In the genomic region with DNA sequence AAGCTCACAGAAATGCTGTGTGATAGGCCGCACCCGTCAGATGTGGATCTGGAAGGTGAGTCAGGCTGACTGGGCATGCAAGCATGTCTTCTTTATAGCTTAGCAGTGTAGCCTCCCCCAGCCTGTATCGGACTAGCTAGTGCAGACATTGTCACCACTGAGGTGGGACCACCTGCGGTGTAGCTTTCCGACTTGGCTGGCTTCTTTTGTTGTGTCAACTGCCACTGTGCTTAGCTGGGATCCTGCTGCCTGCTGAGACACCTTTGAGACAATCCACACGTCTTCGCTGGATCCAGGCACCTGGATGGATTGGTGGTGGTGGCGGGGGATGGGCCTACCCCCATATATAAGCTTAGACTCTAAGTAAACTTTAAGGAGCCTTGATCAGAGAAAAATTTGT, we compare ENCODE assay signal across 15 mouse cellular contexts.
"Had no signal": no experiment of that assay in that cellular context is flagged by ENCODE, and none has a peak within 500 bp of the region (broad histone marks: within the 10 kb centered on the region; RNA-seq: fewer than 3 reads in every experiment).

No protein-coding gene starts in this region.

- H3K27me3 ChIP-seq: midbrain, embryonic 12.5 days; neural tube, embryonic 12.5 days; stomach, embryonic 15.5 days had no signal

- H3K9ac ChIP-seq: lung, embryonic 14.5 days; midbrain, embryonic 12.5 days; neural tube, embryonic 12.5 days; stomach, embryonic 15.5 days had no signal

- DNase-seq: lung, adult 18-20 months; lung, embryonic 14.5 days; lung, postnatal 10 days; lung, postnatal 4 days; midbrain, embryonic 14.5 days; right cerebral cortex, postnatal 14 days; thymus, adult 2 months; thymus, postnatal 25 days; thymus, postnatal 4 days had no signal

- H3K36me3 ChIP-seq: midbrain, embryonic 10.5 days; midbrain, embryonic 12.5 days; neural tube, embryonic 12.5 days; stomach, embryonic 15.5 days had no signal

- H3K9me3 ChIP-seq: midbrain, embryonic 10.5 days; midbrain, embryonic 12.5 days; neural tube, embryonic 12.5 days; stomach, embryonic 15.5 days had no signal

- H3K4me1 ChIP-seq: midbrain, embryonic 12.5 days; neural tube, embryonic 12.5 days; stomach, embryonic 15.5 days had no signal

- H3K4me3 ChIP-seq: midbrain, embryonic 10.5 days; midbrain, embryonic 12.5 days; myocyte; neural tube, embryonic 12.5 days; stomach, embryonic 15.5 days had no signal

- H3K27ac ChIP-seq: midbrain, embryonic 10.5 days; midbrain, embryonic 12.5 days; neural tube, embryonic 12.5 days; stomach, embryonic 15.5 days; stomach, postnatal 0 days had no signal
